Mouse (Mus musculus) lung, adult 2 months (tissue): ENCODE data around the gene Gm4881. TPM values are rescaled to one million over a fixed set of nuclear protein-coding genes. Genes with fewer than 3 reads are reported as not detected.

ENCODE experiments used
- DNase-seq: peaks from one replicate; pipeline ENCODE4 v3.0.0; 2022
- H3K4me1 ChIP-seq: fragments of 200-500 bp; 2 replicates; pipeline ENCODE4 v1.6.1; 2011; ENCODE audit warnings: low read length; ENCODE audit not compliant: control insufficient read depth, insufficient read depth
- H3K4me3 ChIP-seq: fragments of 200-500 bp; replicated peaks from 2 replicates; pipeline ENCODE3; 2011; ENCODE audit warnings: low read depth, mild to moderate bottlenecking, control low read depth, low read length; ENCODE audit errors: extremely low read depth
- CTCF ChIP-seq: fragments of 200-500 bp; IDR thresholded peaks from 2 replicates; pipeline ENCODE4 v1.5.1; 2011; ENCODE audit warnings: mild to moderate bottlenecking, low read length, control low read depth; ENCODE audit not compliant: insufficient read depth
- POLR2A ChIP-seq: fragments of 200-500 bp; IDR thresholded peaks from 2 replicates; pipeline ENCODE4 v1.6.1; 2011; ENCODE audit warnings: low read depth, mild to moderate bottlenecking, control low read depth, low read length, borderline replicate concordance; ENCODE audit errors: extremely low read depth
- WGBS: fragments of 180-500 bp; shearing (Covaris S2); methylation state at CpG from one replicate; pipeline ENCODE4 v1.1.7; 2018; 5-methylcytosine and 5-hydroxymethylcytosine counted together
- polyA plus RNA-seq: library from polyadenylated mRNA; depleted of rRNA; stranded (reverse); fragments of >200 nt; gene quantifications from 2 replicates; pipeline ENCODE4 v1.2.3, GENCODE M21; 2012

Gm4881 gene
- polyA plus RNA-seq, 1 experiment = not detected

DNA sequence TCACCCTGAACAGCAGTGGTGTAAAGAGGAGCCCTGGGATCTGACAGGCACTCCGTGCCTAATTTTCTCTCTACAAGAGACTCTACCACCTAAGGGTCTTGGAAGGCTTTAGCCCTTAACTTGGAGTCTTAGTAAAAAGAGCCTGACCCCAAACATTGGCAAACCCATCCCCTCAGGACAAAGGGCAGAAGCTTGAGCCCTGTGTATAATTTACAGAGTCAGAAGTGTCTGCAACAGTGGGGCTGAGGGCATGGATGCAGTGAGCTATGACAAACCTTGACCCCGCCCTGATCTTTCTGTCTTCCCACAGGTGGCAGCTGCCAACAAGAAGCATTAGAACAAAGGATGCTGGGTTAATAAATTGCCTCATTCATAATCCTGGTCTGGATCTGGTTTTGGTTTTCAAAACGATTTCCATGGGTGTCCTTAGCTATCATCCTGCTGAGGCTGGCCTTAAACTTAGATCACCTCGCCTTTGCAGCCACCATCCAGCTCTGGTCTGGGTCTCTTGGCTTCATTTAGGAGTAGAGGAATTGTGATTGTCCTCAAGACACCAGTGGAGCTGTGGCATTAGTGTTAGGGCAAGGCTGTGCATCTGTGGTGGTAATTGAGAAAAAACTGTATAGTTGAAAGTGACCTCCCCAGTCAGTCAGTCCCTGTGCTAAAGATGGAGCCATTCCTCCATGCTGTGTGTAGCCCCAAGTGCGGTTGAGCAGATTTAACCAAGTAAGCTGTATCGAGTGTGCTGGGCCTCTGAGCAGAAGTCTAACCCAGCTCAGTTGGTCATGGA lies 54.7 kb downstream of the Gm4881 start:
- no peak for DNase-seq
- Histone ChIP-seq H3K4me3 (no peak overlapping the region), H3K4me1 (peaks cover 12% of the 10 kb centered on the region)
- 70% methylated on average over 6 of the region's 6 CpGs for WGBS
- TF ChIP-seq CTCF = no peak
- TF ChIP-seq POLR2A = no peak

DNA sequence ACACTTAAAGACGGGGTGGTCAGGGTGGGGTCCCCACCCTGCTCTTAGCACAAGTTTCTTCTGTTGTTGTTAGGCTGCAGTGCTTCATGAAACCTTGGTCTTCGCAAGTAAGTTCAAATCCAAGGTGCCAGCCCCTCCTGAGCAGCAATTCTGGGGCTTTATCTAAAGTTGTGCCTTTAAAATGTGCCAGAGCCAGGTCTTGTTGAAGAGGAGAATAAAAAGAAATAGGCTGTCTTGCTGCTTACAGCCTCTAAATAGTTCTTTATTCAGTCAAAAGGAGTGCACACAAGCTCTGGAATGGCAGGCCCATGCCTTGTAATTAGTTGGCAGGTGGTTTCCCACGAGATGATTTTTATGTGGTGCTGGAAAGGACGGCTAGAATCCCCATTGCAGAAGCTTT lies 57.2 kb downstream of the Gm4881 start:
- peaks cover 12% of the 10 kb centered on the region for H3K4me1 ChIP-seq
- TF ChIP-seq POLR2A (no peak), CTCF (no peak)
- no peak for DNase-seq
- H3K4me3 ChIP-seq = no peak overlapping the region
- 64% methylated on average over 4 of the region's 4 CpGs for WGBS

DNA sequence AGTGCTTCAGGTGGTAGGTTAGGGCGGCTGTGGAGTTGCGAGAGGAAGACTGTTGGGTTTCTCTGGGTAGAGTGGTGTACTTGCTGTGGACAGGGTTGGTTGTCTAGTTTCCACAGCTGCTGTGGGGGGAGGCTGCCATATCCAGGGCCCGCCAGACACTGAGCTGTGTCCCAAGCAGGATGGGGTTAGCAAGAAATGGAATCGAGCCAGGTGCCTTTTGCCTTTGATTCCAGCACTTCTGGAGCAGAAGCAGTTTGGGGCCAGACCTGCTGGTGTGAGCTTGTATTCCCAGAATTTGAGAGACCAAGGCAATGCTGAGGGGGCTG lies 58.0 kb downstream of the Gm4881 start:
- 38% methylated on average over 4 of the region's 4 CpGs for WGBS
- peaks cover 12% of the 10 kb centered on the region for H3K4me1 ChIP-seq
- no peak for DNase-seq
- peak overlapping the region; percentile 34 for H3K4me3 ChIP-seq
- TF ChIP-seq CTCF = no peak
- no peak for TF ChIP-seq POLR2A

DNA sequence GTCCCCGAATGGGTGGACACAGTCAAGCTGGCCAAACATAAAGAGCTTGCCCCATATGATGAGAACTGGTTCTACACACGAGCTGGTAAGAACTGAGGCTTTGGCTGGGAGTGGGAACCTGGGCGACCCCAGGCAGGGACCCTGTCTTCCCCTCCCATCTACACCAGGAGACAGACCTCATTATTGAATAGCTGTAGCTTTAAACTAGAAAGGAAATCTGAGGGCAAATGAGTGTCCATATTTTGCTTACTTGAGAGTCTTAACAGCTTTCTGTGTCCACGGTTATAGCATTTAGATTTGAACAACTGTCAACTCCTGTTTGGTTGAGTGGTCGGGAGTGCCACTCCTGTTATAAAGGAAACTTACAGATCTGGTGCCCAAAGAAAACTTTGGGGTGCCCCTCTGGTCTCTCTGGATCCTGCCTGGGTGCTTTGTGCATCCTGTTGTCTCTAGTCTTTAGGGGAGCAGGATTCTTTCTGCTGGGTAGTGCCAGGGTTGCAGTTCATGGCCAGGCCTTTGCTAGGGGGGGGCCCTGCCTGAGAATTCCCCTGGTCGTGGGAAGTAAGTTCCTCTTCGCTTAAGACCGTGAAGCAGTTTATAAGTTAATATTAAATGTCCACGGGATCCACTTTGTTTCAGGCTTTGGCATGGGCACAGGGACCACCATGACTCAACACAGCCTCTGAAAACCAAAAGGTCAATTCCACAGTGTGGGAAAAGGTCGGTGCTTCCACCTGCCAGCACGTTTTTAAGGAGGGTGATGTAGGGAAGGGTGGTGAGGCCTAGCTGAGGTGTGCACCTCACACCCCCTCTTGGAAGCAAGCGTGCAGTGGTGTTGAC lies 58.6 kb downstream of the Gm4881 start:
- peak overlapping the region; percentile 36 for H3K4me3 ChIP-seq
- DNase-seq = no peak
- H3K4me1 ChIP-seq = peaks cover 10% of the 10 kb centered on the region
- TF ChIP-seq POLR2A = no peak
- WGBS = 16% methylated on average over 12 of the region's 12 CpGs

DNA sequence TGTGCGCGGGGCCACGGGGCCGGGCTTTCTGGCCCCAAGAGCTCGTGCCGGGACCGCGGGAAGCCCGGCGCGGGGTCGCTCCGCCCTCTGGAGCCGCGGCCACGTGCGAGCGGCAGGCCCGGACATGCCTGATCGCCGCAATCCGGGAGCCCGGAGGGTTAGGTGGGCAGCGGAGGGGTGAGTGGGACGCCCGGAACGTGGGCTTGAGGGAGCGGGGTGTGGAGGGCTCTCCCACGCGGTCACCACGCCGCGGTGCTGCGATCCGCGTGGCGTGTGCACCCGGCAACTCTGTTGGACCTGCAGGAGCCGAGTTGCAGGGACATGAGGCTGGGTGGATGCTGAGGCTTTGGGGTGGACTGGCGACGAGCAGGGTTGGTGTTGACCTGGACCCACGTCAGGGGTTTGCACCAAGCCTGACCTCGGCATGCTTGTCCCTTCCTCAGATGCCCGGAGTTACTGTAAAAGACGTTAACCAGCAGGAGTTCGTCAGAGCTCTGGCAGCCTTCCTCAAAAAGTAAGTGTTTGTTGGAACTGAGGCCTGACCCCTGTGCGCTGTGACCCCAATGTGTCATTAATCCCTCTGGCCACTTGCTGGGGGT lies 59.5 kb downstream of the Gm4881 start:
- WGBS = under 1% methylated on average over 45 of the region's 47 CpGs
- peaks cover 9% of the 10 kb centered on the region for H3K4me1 ChIP-seq
- DNase-seq = no peak
- TF ChIP-seq CTCF (no peak), POLR2A (no peak)
- H3K4me3 ChIP-seq = peak overlapping the region; percentile 88

DNA sequence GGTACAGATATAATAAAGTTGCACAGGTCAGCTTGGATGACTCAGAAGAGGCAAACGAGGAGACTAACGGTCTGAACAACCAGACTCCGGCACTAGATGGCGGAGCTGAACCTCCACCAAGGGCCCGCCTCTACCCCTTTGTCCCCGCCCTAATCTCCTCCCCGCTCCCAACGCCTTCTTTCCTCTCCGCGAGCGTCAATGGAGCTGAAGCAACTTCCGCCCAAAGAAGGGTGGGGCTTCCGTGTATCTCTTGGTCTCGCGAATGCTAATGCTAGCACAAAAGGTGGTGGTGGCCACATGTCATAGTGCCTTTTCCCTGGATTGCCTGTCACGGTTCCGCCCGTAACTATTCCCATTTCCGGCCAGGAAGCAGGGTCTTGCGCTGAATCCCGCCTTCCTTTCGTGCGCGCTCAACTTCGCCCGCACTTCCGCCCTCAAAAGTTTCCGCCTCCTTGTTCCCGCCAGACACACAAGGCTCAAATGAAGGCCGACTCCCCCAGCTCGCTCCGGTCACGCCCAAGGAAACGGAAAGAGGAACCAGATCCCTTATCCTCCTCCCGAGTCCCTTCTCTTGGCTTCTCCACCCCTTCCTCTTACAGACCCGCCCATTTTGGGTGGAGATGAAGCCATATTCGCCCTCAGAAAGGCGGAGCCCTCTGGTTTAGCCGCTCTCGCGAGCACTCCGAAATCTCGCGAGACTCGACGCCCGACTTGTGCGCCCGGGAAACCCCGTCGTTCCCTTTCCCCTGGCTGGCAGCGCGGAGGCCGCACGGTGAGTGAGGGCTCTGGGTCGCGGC lies 60.2 kb downstream of the Gm4881 start, which contains the start of gene Rps19:
TSS of gene Rps19 (plus strand) at position 476 of the 797 bp plus-strand sequence.
- TF ChIP-seq CTCF (peak; percentile 53), POLR2A (peak; percentile 94)
- DNase-seq = peak; percentile 98
- WGBS = under 1% methylated on average over 57 of the region's 57 CpGs
- H3K4me1 ChIP-seq = peaks cover 8% of the 10 kb centered on the region
- H3K4me3 ChIP-seq = peak within 1 kb of the TSS; percentile 88

DNA sequence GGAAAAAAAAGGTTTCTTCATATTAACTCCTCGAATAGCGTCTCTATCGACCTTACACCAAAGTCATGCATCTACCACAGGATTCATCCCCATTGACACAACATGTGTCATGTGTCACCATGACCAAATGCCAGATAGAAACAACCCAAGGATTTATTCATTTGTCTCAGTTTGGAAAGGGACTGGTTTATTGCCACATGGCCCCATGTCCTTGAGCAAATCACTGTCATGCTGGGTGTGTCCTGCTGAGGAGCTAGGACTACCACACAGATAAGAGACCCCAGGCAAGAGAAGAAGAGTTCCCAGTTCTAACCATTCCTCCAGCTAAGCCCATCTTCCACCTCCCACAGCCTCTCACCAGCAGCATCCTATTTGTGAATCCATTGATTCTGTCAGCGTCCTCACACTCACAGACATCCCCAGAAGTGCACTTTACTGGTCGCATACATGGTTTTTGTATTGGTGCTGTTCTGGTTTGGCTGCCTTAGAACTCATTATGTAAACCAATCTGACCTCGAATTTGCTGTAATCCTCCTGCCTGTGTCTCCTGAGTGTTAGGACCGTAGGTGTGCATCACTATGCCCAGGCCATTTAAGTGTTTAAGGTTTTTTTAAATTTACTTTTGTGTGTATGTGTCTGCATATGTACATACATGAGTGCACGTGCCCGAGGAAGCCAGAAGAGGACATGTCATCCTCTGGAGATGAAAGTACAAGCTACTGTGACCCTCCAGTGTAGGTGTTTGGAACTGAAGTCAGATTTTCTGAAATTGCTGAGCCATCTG lies 61.7 kb downstream of the Gm4881 start:
- 88% methylated on average over 9 of the region's 9 CpGs for WGBS
- no peak for DNase-seq
- no peak for TF ChIP-seq CTCF
- no peak for TF ChIP-seq POLR2A
- Histone ChIP-seq H3K4me3 (no peak overlapping the region), H3K4me1 (peaks cover 8% of the 10 kb centered on the region)

DNA sequence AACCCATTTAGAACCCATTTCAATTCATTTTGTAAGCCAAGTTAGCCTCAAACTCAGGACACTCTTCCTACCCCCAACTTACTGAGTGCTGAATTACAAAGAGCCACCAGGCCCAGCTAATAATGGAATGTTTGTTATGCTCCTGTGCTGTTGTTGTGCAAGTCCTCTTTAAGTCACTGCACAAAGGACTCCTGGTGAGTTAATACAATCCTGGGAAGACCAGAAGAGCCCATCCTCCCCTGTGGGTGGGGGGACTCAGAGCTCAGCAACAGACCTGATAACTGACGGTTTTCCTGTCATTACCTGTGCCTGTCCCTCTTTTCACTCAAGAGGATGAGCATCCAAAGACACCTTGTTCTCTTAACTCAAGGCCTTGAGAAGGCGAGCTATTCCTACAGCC lies 64.7 kb downstream of the Gm4881 start:
- 56% methylated on average over 2 of the region's 2 CpGs for WGBS
- DNase-seq = no peak
- H3K4me3 ChIP-seq = no peak overlapping the region
- no peaks in the 10 kb centered on the region for H3K4me1 ChIP-seq
- TF ChIP-seq POLR2A (no peak), CTCF (no peak)
